Mouse (Mus musculus): ENCODE results near the gene Pwp2. TPM values are rescaled to one million over a fixed set of nuclear protein-coding genes. Genes with fewer than 3 reads are reported as not detected.

Pwp2 gene
- total and polyA plus RNA-seq, 3 experiments = 41.2 to 49.9 (median 43.0) TPM

DNA sequence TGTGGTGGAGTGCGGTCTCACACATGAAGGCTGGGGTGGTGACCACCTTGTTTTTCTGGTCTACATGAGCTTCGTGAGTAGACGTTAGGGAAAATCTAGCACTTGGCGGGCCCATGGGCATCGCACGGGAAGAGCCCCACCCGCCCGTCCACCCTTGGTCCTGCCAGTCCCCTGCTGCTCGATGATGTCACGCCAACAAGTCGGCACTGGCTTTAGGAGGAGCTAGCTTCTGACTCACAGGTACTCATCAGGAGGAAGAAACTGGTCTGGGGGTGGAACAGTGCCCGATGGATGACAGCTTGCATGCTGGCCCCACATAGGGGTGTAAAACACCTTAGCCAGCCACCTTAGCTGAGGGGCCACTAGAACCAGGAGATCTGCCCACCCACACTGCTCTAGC, 22.3 kb downstream of the Pwp2 start:
- in situ Hi-C loops (cut with MboI; ENCODE audit: low pct_ligation_motif_present, low pct_unique_long_range_greater_than_20kb, low sequenced_read_pairs) = no loop called here
- peaks cover 45 to 78% of the 10 kb centered on the region in 2 experiments for H3K36me3 ChIP-seq (replicated peaks in 1 of 2; ENCODE audit: control insufficient read depth in 1 of 2, insufficient read depth in 1 of 2, low read length in 1 of 2)
- dilution Hi-C loops (cut with MboI; ENCODE audit: extremely low pct_ligation_motif_present, extremely low pct_unique_long_range_greater_than_20kb, low sequenced_read_pairs) = no loop called here

DNA sequence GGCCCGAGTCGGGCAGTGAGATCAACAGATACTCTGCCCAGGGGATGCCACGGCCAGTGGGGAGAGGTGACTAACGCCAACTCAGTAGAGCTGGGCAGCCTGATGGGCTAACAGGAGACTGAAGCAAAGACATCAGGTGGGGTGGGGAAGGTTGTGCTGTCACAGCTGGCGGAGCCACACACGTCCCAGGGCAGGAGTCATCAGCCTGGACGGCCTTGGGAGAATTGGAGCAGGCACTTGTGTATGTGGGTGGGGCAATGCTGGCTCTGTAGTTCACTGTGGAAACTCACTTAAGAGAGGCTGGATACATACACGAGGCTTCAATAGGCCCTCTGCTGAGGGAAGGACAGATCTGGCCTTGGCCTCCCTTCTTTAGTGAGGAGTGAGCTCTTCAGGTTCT, 23.9 kb downstream of the Pwp2 start:
- Histone ChIP-seq H3K27ac (ENCODE audit: insufficient read depth, low read depth) (no peak overlapping the region), H3K4me3 (replicated peaks in 1 of 3; ENCODE audit: low read depth in 2 of 3, low read length in 2 of 3, poor library complexity in 1 of 3) (no peak overlapping the region), H3K36me3 (replicated peaks in 1 of 2; ENCODE audit: control insufficient read depth in 1 of 2, insufficient read depth in 1 of 2, low read length in 1 of 2) (peaks cover 29 to 62% of the 10 kb centered on the region in 2 experiments), H3K79me2 (replicated peaks; ENCODE audit: control insufficient read depth, extremely low read depth, insufficient read depth, poor library complexity, severe bottlenecking) (no peaks in the 10 kb centered on the region), H3K9me3 (replicated peaks; ENCODE audit: low read length) (no peaks in the 10 kb centered on the region), H3K4me2 (ENCODE audit: insufficient read depth, low read depth, poor library complexity, severe bottlenecking) (no peak overlapping the region), H3K4me1 (ENCODE audit: control insufficient read depth in 1 of 2, insufficient read depth in 2 of 2) (peaks cover 3 to 4% of the 10 kb centered on the region in 2 experiments; a peak in 1 of 4 replicates), H3K27me3 (replicated peaks) (no peaks in the 10 kb centered on the region), H3K9ac (ENCODE audit: insufficient read depth, low read depth) (no peak overlapping the region)
- no peak for DNase-seq (ENCODE audit: extremely low read depth)
- in situ Hi-C loops (cut with MboI; ENCODE audit: low pct_ligation_motif_present, low pct_unique_long_range_greater_than_20kb, low sequenced_read_pairs) (no loop called here), dilution Hi-C loops (cut with MboI; ENCODE audit: extremely low pct_ligation_motif_present, extremely low pct_unique_long_range_greater_than_20kb, low sequenced_read_pairs) (no loop called here)
- TF ChIP-seq NELFE (IDR thresholded peaks at IDR 0.05; ENCODE audit: low read depth, low read length) (no peak), MAX (IDR thresholded peaks at IDR 0.05; ENCODE audit: low read length) (no peak), MAZ (IDR thresholded peaks at IDR 0.05; ENCODE audit: low read depth, low read length) (no peak), MXI1 (IDR thresholded peaks at IDR 0.05; ENCODE audit: low read depth, low read length) (no peak), MAFK (IDR thresholded peaks at IDR 0.05; ENCODE audit: insufficient replicate concordance, low read length) (no peak), ELF1 (IDR thresholded peaks at IDR 0.05; ENCODE audit: low read depth, low read length) (no peak), CTCF (conservative IDR thresholded peaks at IDR 0.05 in 1 of 2, IDR thresholded peaks at IDR 0.05 in 1 of 2; ENCODE audit: low read depth in 2 of 2, low read length in 2 of 2) (no peak), ZC3H11A (IDR thresholded peaks at IDR 0.05; ENCODE audit: low read depth, low read length) (no peak), ZKSCAN1 (IDR thresholded peaks at IDR 0.05; ENCODE audit: borderline replicate concordance, low read depth, low read length) (no peak), TBP (conservative IDR thresholded peaks at IDR 0.05; ENCODE audit: low read depth, low read length) (no peak), ZNF384 (IDR thresholded peaks at IDR 0.05; ENCODE audit: low read depth, low read length) (no peak), IRF4 (IDR thresholded peaks at IDR 0.05; ENCODE audit: low read depth, low read length) (no peak), USF1 (IDR thresholded peaks at IDR 0.05; ENCODE audit: low read depth, low read length) (no peak), EP300 (IDR thresholded peaks at IDR 0.05; ENCODE audit: low read length) (no peak), ETS1 (conservative IDR thresholded peaks at IDR 0.05; ENCODE audit: low read depth, low read length) (no peak)

More for the DNA sequence above, 22.3 kb downstream of the Pwp2 start:
- no peak for DNase-seq (ENCODE audit: extremely low read depth)
- Histone ChIP-seq H3K79me2 (replicated peaks; ENCODE audit: control insufficient read depth, extremely low read depth, insufficient read depth, poor library complexity, severe bottlenecking) (no peaks in the 10 kb centered on the region), H3K4me3 (replicated peaks in 1 of 3; ENCODE audit: low read depth in 2 of 3, low read length in 2 of 3, poor library complexity in 1 of 3) (no peak overlapping the region), H3K4me2 (ENCODE audit: insufficient read depth, low read depth, poor library complexity, severe bottlenecking) (no peak overlapping the region), H3K27me3 (replicated peaks) (no peaks in the 10 kb centered on the region), H3K27ac (ENCODE audit: insufficient read depth, low read depth) (no peak overlapping the region), H3K9me3 (replicated peaks; ENCODE audit: low read length) (no peaks in the 10 kb centered on the region), H3K9ac (ENCODE audit: insufficient read depth, low read depth) (no peak overlapping the region), H3K4me1 (ENCODE audit: control insufficient read depth in 1 of 2, insufficient read depth in 2 of 2) (peaks cover 3 to 4% of the 10 kb centered on the region in 2 experiments; a peak in 1 of 4 replicates)
- no peak for TF ChIP-seq PAX5 (IDR thresholded peaks at IDR 0.05; ENCODE audit: low read length)
- TF ChIP-seq MYC (IDR thresholded peaks at IDR 0.05; ENCODE audit: low read depth, low read length) = no peak
- no peak for TF ChIP-seq SIN3A (IDR thresholded peaks at IDR 0.05; ENCODE audit: low read length)
- no peak for TF ChIP-seq USF1 (IDR thresholded peaks at IDR 0.05; ENCODE audit: low read depth, low read length)
- TF ChIP-seq RCOR1 (conservative IDR thresholded peaks at IDR 0.05; ENCODE audit: low read depth, low read length) = no peak
- TF ChIP-seq ZNF384 (IDR thresholded peaks at IDR 0.05; ENCODE audit: low read depth, low read length) = no peak
- TF ChIP-seq UBTF (IDR thresholded peaks at IDR 0.05; ENCODE audit: low read depth, low read length) = no peak
- TF ChIP-seq E2F4 (IDR thresholded peaks at IDR 0.05; ENCODE audit: insufficient replicate concordance, low read depth, low read length) = no peak
- no peak for TF ChIP-seq POLR2A (IDR thresholded peaks at IDR 0.05; ENCODE audit: low read depth, low read length)
- no peak for TF ChIP-seq CHD2 (IDR thresholded peaks at IDR 0.05; ENCODE audit: low read length)
- TF ChIP-seq MAFK (IDR thresholded peaks at IDR 0.05; ENCODE audit: insufficient replicate concordance, low read length) = no peak
- TF ChIP-seq CHD1 (IDR thresholded peaks at IDR 0.05; ENCODE audit: low read depth, low read length) = no peak
- no peak for TF ChIP-seq ZMIZ1 (IDR thresholded peaks at IDR 0.05; ENCODE audit: low read depth, low read length)
- TF ChIP-seq SMC3 (IDR thresholded peaks at IDR 0.05; ENCODE audit: low read depth, low read length) = no peak
